Mouse (Mus musculus) frontal cortex, adult 2 months (tissue): ENCODE data around the gene Fam162a. TPM values are rescaled to one million over a fixed set of nuclear protein-coding genes. Genes with fewer than 3 reads are reported as not detected.
A peak's percentile ranks its signal among the peaks of the same experiment; 100 is the strongest.
"Not testable (repeated sequence)": the region's sequence is repeated elsewhere in the genome, so short reads cannot be mapped to it uniquely, and the experiment has no call there.

Experiments
- DNase-seq, 2 experiments: peaks; one replicate each; pipeline ENCODE4 v3.0.0; 2022; ENCODE audit warnings: low spot score in 1 of 2; ENCODE audit errors: extremely low spot score in 1 of 2
- polyA plus RNA-seq: library from polyadenylated mRNA; depleted of rRNA; stranded (reverse); fragments of >200 nt; gene quantifications from 2 replicates; pipeline ENCODE4 v1.2.3, GENCODE M21; 2012; rRNA removed

Gene Fam162a
- polyA plus RNA-seq, 1 experiment = 111 TPM

DNA sequence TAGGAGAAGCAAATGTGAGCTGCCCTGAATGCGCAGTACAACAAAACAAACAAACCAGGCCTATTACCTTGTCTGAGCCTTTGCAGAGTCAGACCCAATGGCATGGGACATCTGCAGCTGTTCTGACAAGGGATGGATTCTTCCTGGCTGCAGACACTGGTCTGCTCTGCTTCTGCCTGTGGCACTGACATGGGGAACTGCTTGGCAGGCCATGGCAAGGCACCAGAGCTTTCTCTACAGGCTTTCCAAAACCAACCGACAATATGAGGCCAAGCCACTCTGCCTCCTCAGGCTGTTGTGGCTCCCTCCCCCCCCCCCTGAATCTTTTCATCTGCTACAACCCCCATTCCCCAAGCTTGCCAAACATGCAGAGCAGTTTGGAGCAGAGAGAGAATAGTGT lies 8.1 kb downstream of the Fam162a start:
- DNase-seq = no peak

DNA sequence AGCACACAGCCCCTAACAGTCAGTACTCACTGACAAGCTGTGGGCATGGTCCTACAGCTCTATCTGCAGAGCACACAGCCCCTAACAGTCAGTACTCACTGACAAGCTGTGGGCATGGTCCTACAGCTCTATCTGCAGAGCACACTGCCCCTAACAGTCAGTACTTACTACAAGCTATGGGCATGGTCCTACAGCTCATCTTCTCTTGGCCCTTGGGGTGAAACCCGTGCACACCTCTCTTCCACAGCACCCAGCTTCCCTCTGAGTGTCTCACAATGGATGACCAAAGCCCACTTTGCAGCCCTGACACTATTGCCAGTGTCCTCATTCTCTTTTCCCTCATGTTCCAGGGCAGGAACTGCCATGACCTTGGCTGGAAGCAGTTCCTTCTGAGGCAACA lies 8.9 kb downstream of the Fam162a start:
- not testable (repeated sequence) for DNase-seq

DNA sequence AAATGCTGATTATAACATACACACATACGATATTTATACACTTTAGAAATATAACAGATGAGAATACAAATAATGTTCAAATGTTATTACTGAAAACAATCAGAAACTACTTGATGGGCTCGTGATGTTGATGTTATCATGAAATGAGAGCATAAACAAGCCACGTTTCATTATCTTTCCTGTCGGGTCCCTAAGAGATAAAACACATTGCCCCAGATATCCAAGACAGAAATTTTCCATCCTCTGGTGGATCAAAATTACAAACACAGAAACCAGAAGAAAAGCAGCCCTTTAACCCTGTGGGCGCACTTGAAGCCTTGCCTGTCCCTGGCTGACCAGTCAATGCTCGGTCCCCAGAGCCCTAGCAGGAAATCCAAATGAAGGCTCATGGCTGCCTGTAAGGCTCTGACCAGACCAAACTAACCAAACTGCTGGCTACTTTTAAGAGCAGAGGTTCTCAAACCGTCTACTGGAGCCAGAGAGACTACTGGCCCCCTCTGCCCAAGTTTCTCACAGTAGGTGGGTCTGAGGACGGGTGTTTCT lies 13.4 kb downstream of the Fam162a start:
- DNase-seq = no peak

- no peak for DNase-seq
Observed at GRCm38 (mm10) chr16:36056416-36056815, 15.0 kb downstream of the Fam162a start.

- DNase-seq = no peak
Observed at GRCm38 (mm10) chr16:36054920-36055319, 16.5 kb downstream of the Fam162a start.

- DNase-seq = no peak
Observed at GRCm38 (mm10) chr16:36053524-36054275, 17.7 kb downstream of the Fam162a start.

GRCm38 (mm10) chr16:36051491-36051890 lies 19.9 kb downstream of the Fam162a start:
- no peak for DNase-seq

DNA sequence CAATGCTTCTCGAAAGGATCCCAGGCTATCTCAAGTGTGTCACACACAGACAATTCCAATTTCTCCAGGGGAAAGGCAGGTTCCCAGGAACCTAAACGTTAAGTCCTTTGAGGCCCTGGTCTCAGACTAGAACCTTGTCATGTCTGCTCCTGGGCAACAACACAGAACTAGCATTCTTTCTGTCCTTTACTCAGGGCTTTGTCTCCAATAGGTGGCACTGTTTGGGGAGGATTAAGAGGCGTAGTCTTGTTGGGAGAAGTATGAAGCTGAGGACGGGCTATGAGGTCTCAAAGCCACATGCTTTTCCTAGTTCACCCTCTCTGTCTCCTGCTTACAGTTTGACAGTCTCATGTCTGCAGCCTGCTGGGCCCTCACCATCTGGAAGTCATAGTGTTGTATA lies 23.9 kb downstream of the Fam162a start:
- DNase-seq = no peak

DNA sequence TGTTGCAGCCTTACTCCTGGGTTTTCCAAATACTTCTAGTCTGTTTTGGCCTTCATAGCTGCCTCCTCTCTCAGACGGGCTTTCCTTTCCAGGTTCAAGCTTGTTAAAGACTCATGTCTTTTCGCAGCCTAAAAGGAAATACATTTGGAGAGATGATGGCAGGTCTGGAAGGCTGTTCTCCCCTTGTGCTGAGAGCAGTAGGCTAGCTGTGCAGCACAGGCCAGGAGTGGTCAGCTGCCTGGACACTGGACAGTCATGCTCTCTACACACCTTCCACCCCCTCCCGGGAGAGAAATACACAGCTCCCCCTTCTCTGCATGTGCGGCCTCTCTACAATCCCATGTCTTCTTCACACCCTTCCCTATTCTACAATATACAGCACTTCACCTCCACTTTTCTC lies 27.4 kb downstream of the Fam162a start:
- no peak for DNase-seq

DNA sequence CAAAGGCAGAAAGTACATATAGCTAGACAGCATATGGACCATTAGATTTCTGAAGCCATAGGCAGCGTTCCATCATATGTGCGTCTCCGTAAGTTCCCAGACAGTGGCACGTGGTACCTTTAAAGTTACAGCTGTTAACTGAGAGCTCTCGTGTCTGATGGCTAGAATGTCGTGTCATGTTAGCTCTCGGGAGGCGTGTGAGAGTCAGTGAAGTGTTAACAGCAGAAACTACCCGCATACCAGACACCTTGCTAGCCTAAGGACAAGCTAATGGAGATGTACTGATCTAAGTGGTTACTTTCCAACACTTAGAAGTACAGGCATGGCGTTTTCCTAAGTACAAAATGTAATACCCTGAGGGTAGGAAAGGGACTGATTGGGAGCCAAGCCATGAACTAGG lies 28.3 kb downstream of the Fam162a start:
- no peak for DNase-seq

DNA sequence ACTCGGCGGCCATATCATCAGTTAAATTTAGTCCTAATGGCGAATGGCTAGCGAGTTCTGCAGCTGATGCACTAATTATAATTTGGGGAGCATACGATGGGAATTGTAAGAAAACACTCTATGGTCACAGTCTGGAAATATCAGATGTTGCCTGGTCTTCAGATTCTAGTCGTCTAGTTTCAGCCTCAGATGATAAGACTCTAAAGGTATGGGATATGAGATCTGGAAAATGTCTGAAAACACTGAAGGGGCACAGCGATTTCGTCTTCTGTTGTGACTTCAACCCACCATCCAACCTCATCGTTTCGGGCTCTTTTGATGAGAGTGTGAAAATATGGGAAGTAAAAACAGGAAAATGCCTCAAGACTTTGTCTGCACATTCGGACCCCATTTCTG lies 29.8 kb downstream of the Fam162a start:
- no peak for DNase-seq

DNA sequence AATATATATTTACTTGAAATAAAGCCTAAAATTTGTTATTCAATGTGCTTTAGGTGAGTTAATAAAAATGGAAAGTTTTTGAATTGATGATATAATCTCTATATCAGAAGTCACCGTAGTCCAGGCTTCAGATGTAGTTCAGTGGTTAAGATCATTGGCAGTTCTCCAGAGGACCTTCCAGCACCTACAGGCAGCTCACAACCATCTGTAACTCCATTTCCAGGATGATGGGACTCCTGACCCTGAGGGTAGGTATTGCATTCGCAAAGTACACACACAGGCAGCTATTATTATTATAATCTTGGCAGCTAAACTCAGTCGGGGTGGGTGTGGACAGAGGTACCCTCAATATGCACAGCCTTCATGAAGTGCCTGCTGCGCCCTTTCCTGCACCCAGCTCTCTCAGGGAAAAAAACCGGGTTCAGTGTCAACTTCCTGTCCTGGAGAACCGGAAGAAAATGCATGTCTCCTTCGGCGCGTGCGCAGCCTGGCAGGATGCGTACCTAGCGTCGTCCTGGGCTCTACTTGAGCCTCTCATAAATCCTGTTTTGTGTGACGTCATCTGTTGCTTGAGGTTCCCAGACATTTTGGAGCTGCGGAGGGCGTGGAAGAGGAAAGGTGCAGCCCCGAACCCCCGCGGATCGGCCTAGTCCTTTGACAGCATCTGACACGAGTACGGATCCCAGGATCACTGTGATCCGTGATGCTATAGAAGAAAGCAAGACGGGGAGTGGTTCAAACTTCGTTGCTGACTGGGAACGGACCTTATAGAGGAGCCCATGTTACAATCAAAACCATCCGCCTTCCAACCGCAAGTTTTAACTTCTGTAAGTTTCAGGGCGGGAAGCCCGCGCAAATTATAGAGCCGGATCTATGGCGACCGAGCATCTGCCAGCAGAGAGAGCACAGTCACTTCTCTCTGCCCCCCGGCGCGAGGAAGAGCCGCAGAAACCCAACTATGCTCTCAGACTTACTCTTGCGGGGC lies 30.5 kb downstream of the Fam162a start, which contains the start of gene Wdr5b:
Wdr5b (plus strand) TSS at position 551 of the 985 bp plus-strand sequence.
- DNase-seq = peak; percentile 96 to 97

DNA sequence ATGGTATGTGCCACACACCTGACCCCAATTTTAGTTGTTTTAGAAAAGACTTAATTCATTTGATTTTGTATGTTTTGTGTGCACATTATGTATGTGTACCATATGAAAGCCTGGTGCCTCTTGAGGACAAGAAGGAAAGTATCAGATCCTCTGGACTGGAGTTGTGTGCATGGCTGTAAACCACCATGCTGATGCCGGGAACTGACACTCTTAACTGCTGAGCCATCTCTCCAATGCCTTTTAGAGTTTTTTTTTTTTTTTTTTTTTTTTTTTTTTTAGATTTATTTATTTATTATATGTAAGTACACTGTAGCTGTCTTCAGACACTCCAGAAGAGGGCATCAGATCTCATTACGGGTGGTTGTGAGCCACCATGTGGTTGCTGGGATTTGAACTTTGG lies 43.3 kb downstream of the Fam162a start:
- DNase-seq = not testable (repeated sequence)

DNA sequence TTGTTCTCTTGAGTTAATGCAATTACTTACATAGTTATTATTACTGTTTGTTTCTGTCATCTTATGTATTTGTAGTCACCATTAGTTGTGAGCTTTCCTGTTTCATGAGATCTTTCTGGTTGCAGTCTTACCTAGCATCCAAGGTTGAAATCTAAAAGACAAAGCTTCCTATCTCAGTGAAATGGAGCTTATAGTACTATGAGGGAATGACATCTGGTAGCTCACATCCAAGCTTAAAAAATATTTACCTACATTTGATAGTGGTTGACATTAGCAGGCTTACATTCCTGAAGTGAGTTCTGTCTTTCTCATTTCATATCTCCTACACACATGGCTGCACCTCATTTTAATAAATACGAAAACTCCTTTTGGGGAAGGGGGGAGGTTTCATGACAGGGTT lies 55.1 kb downstream of the Fam162a start:
- no peak for DNase-seq

GRCm38 (mm10) chr16:36008396-36008795 lies 63.0 kb downstream of the Fam162a start:
- DNase-seq = no peak

DNA sequence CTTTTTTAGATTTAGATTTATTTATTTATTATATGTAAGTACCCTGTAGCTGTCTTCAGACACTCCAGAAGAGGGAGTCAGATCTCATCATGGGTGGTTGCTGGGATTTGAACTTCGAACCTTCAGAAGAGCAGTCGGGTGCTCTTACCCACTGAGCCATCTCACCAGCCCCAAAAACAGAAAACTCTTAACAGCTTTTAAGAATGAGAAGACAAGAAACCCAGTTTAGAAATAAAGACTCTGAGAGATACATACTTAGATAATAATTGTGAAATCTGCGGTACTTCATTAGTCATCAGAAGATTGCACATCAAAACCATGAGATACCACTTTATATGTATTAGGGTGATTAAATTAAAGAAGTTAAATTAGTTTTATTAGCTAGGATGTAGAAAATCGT lies 72.5 kb downstream of the Fam162a start:
- DNase-seq = not testable (repeated sequence)

Other genes with a start within 250 kb of the Fam162a start
- 2.1 TPM in 2 replicates for gene Parp14, start 200.1 kb downstream of the Fam162a start, polyA plus RNA-seq
- 3.8 and 4.5 TPM in 2 replicates for gene Parp9, start 133.1 kb downstream of the Fam162a start, polyA plus RNA-seq
- gene Dtx3l, start 132.4 kb downstream of the Fam162a start, polyA plus RNA-seq = 3.0 TPM in 2 replicates
- gene Kpna1, start 92.8 kb downstream of the Fam162a start, polyA plus RNA-seq = 44.0 and 48.2 TPM in 2 replicates
- 5.0 and 5.4 TPM in 2 replicates for gene Wdr5b, start 30.4 kb downstream of the Fam162a start, polyA plus RNA-seq
- 21.4 and 26.9 TPM in 2 replicates for gene Ccdc58, start 91 bp upstream of the Fam162a start, polyA plus RNA-seq
- gene Csta1, start 59.6 kb upstream of the Fam162a start, polyA plus RNA-seq = not detected in 2 replicates
- gene Stfa2l1, start 85.2 kb upstream of the Fam162a start, polyA plus RNA-seq = not detected in 2 replicates
- gene Gm5483, start 112.6 kb upstream of the Fam162a start, polyA plus RNA-seq = not detected in 2 replicates
- gene Gm5416, start 138.8 kb upstream of the Fam162a start, polyA plus RNA-seq = not detected in 2 replicates
- not detected in 2 replicates for gene 2010005H15Rik, start 149.9 kb upstream of the Fam162a start, polyA plus RNA-seq
- not detected in 2 replicates for gene Stfa1, start 205.4 kb upstream of the Fam162a start, polyA plus RNA-seq